Mouse (Mus musculus): ENCODE data around the gene Gm9513.

The Gm9513 gene

GRCm38 (mm10) chr9:36475338-36475737 lies at the start of gene Gm9513:
Gene Gm9513 (plus strand): TSS chr9:36475638.
- no peak for DNase-seq (ENCODE audit: low spot score)

GRCm38 (mm10) chr9:36431584-36431983 lies 43.9 kb upstream of the Gm9513 start, which contains the start of gene Gm7257:
Gene Gm7257 (plus strand): TSS chr9:36431884.
- no peak for DNase-seq (ENCODE audit: low spot score)

GRCm38 (mm10) chr9:36435051-36435764 lies 40.2 kb upstream of the Gm9513 start:
- DNase-seq (ENCODE audit: low spot score): peak; percentile 46

- no peak for DNase-seq (ENCODE audit: low spot score)
Measured at GRCm38 (mm10) chr9:36494501-36495220, 19.2 kb downstream of the Gm9513 start.

GRCm38 (mm10) chr9:36495824-36496223 lies 20.4 kb downstream of the Gm9513 start:
- DNase-seq (ENCODE audit: low spot score): no peak

- DNase-seq (ENCODE audit: low spot score): no peak
Measured at GRCm38 (mm10) chr9:36504211-36504610, 28.8 kb downstream of the Gm9513 start.

Measured in urinary bladder, postnatal 14 days (tissue).